Mouse (Mus musculus) adipocyte (in vitro differentiated cells): ENCODE results near the gene Lrrc8d.

Experiments used
- DNase-seq: peaks from one replicate; pipeline ENCODE4 v3.0.0-alpha.2; 2016; ENCODE audit warnings: low spot score

Lrrc8d gene

GRCm38 (mm10) chr5:105699141-105700069 lies at the start of gene Lrrc8d:
TSS of gene Lrrc8d (plus strand) at chr5:105699969.
- DNase-seq, result peak; percentile 70

GRCm38 (mm10) chr5:105650728-105651479 lies 48.9 kb upstream of the Lrrc8d start:
- DNase-seq, result no peak

- no peak for DNase-seq
Observed at GRCm38 (mm10) chr5:105651561-105651991, 48.2 kb upstream of the Lrrc8d start.

- peak; percentile 85 for DNase-seq
Observed at GRCm38 (mm10) chr5:105654237-105655063, 45.3 kb upstream of the Lrrc8d start.

- no peak for DNase-seq
Observed at GRCm38 (mm10) chr5:105655100-105655734, 44.6 kb upstream of the Lrrc8d start.

GRCm38 (mm10) chr5:105661894-105662293 lies 37.9 kb upstream of the Lrrc8d start:
- no peak for DNase-seq

- DNase-seq, result no peak
Observed at GRCm38 (mm10) chr5:105666930-105667329, 32.8 kb upstream of the Lrrc8d start.

GRCm38 (mm10) chr5:105667411-105667810 lies 32.4 kb upstream of the Lrrc8d start:
- no peak for DNase-seq

GRCm38 (mm10) chr5:105669086-105669485 lies 30.7 kb upstream of the Lrrc8d start:
- no peak for DNase-seq

GRCm38 (mm10) chr5:105669508-105670353 lies 30.0 kb upstream of the Lrrc8d start:
- no peak for DNase-seq

GRCm38 (mm10) chr5:105672332-105672731 lies 27.4 kb upstream of the Lrrc8d start:
- no peak for DNase-seq

- no peak for DNase-seq
Observed at GRCm38 (mm10) chr5:105675511-105675910, 24.3 kb upstream of the Lrrc8d start.

GRCm38 (mm10) chr5:105677071-105677470 lies 22.7 kb upstream of the Lrrc8d start:
- DNase-seq, result no peak

GRCm38 (mm10) chr5:105678243-105678642 lies 21.5 kb upstream of the Lrrc8d start:
- no peak for DNase-seq

GRCm38 (mm10) chr5:105679261-105679660 lies 20.5 kb upstream of the Lrrc8d start:
- no peak for DNase-seq

- DNase-seq, result no peak
Observed at GRCm38 (mm10) chr5:105679921-105680843, 19.6 kb upstream of the Lrrc8d start.

GRCm38 (mm10) chr5:105682143-105682611 lies 17.6 kb upstream of the Lrrc8d start:
- DNase-seq, result no peak

- DNase-seq, result no peak
Observed at GRCm38 (mm10) chr5:105683912-105684350, 15.8 kb upstream of the Lrrc8d start.
